ENCODE assay signal across 27 mouse cellular contexts in the genomic region with DNA sequence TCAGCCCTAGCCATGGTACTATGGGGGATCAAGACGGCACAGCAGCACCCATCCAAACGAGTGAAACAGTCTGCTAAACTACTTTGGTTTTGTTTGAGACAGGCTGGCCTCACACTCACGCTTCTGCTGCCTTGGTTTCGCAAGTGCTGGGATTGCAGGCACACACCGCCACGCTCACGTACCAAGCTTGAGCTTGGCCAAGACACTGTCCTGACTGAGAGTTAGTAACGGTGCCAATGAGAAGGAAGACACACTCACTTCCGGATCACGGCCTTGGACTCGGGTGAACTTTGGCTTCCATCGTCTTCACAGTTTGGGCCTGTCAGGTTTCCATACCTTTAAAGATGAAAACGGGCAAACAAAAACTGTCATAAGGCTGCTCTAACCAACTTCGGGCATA.
DNase-seq lines count a peak whose midpoint lies in the region; ATAC-seq and TF ChIP-seq lines count a peak whose summit lies in the region.
"Had no signal": no experiment of that assay in that cellular context is flagged by ENCODE, and none has a peak within 500 bp of the region (broad histone marks: within the 10 kb centered on the region; RNA-seq: fewer than 3 reads in every experiment).

No protein-coding gene starts in this region.

- 67% methylated on average over 14 of the region's 14 CpGs for WGBS in kidney, adult 2 months
- 75% methylated on average over 14 of the region's 14 CpGs for WGBS in lung, embryonic 16.5 days

- H3K4me2 ChIP-seq in lung, embryonic 16.5 days (ENCODE audit: low read depth, low read length), result no peak overlapping the region
- H3K4me2 ChIP-seq: forebrain, embryonic 13.5 days; heart, embryonic 12.5 days; heart, embryonic 15.5 days; hindbrain, embryonic 13.5 days had no signal

- H3K9ac ChIP-seq in lung, embryonic 16.5 days (ENCODE audit: low read length), result no peak overlapping the region
- H3K9ac ChIP-seq: forebrain, embryonic 13.5 days; heart, embryonic 12.5 days; heart, embryonic 15.5 days; hindbrain, embryonic 13.5 days had no signal

- H3K9me3 ChIP-seq in lung, embryonic 16.5 days (ENCODE audit: control insufficient read depth, low read length), result no peaks in the 10 kb centered on the region
- H3K9me3 ChIP-seq: forebrain, embryonic 10.5 days; forebrain, embryonic 13.5 days; heart, embryonic 12.5 days; heart, embryonic 15.5 days; hindbrain, embryonic 10.5 days; hindbrain, embryonic 13.5 days had no signal

- peak; percentile 19; the same call in 1 of the 2 replicates for ATAC-seq in lung, embryonic 16.5 days (ENCODE audit: low read depth)
- ATAC-seq in granulocyte monocyte progenitor cell, adult 5-6 weeks (replicated peaks; ENCODE audit: poor library complexity, severe bottlenecking), result peak; percentile 69
- ATAC-seq: activated CD4-positive, CD25-positive, alpha-beta regulatory T cell, adult 4 months; CD4-positive, CD25-positive, alpha-beta regulatory T cell, adult 4 months; forebrain, embryonic 13.5 days; forebrain, embryonic 16.5 days; hindbrain, embryonic 16.5 days had no signal

- no peak overlapping the region for H3K27ac ChIP-seq in kidney, adult 2 months (ENCODE audit: insufficient read depth, low read depth, low read length)
- H3K27ac ChIP-seq in lung, embryonic 16.5 days (ENCODE audit: low read length), result peak overlapping the region; percentile 37; the same call in 1 of the 2 replicates
- H3K27ac ChIP-seq: forebrain, embryonic 10.5 days; forebrain, embryonic 13.5 days; heart, embryonic 15.5 days; hindbrain, embryonic 10.5 days; hindbrain, embryonic 13.5 days had no signal

- no peaks in the 10 kb centered on the region; the same call in 1 of the 2 replicates for H3K36me3 ChIP-seq in kidney, adult 2 months (ENCODE audit: control insufficient read depth, insufficient read depth, low read length)
- H3K36me3 ChIP-seq in lung, embryonic 16.5 days (ENCODE audit: control insufficient read depth, insufficient read depth, low read length), result no peaks in the 10 kb centered on the region; the same call in 1 of the 2 replicates
- H3K36me3 ChIP-seq: hindbrain, embryonic 13.5 days had no signal

- no peak overlapping the region for H3K4me3 ChIP-seq in kidney, adult 2 months (ENCODE audit: insufficient read depth, low read depth, low read length)
- no peak overlapping the region for H3K4me3 ChIP-seq in lung, embryonic 16.5 days (ENCODE audit: low read length)
- H3K4me3 ChIP-seq: forebrain, embryonic 10.5 days; forebrain, embryonic 13.5 days; heart, embryonic 12.5 days; heart, embryonic 15.5 days; hindbrain, embryonic 10.5 days; hindbrain, embryonic 13.5 days had no signal

- no peak for TF ChIP-seq POLR2A in kidney, adult 2 months (IDR thresholded peaks at IDR 0.05; ENCODE audit: low read depth, low read length)

- H3K4me1 ChIP-seq in kidney, adult 2 months (ENCODE audit: control insufficient read depth, insufficient read depth, low read length), result peaks cover 33% of the 10 kb centered on the region
- H3K4me1 ChIP-seq in lung, embryonic 16.5 days (replicated peaks; ENCODE audit: control insufficient read depth, insufficient read depth, low read length), result peaks cover 36% of the 10 kb centered on the region

- no peak for TF ChIP-seq CTCF in kidney, adult 2 months (conservative IDR thresholded peaks at IDR 0.05; ENCODE audit: insufficient read depth, insufficient read length, low read depth, low read length)

- no peaks in the 10 kb centered on the region for H3K27me3 ChIP-seq in kidney, adult 2 months (replicated peaks; ENCODE audit: control insufficient read depth, insufficient read depth, low read length)
- no peaks in the 10 kb centered on the region for H3K27me3 ChIP-seq in lung, embryonic 16.5 days (ENCODE audit: control insufficient read depth, insufficient read depth, low read depth, low read length)
- H3K27me3 ChIP-seq: heart, embryonic 12.5 days; heart, embryonic 15.5 days; hindbrain, embryonic 13.5 days had no signal

- DNase-seq in kidney, adult 2 months, result peak; percentile 56
- no peak for DNase-seq in kidney, adult 8-10 months
- no peak for DNase-seq in lung, postnatal 10 days
- peak; percentile 58 for DNase-seq in adipocyte (ENCODE audit: low spot score)
- no peak for DNase-seq in cerebellum, adult 11 months
- DNase-seq in Muller cell, postnatal 12 days (ENCODE audit: inconsistent ontology term), result no peak
- DNase-seq: adrenal gland, postnatal 25 days; cerebellum, adult 18-20 months; cerebellum, adult 9-10 months; cerebellum, postnatal 14 days; gastrocnemius, postnatal 10 days; gastrocnemius, postnatal 36 days; heart, adult 11 months; heart, postnatal 10 days; heart, postnatal 36 days had no signal

Comparison
In these comparisons a context has a peak if more than half of its experiments do, and no peak if none do; other contexts are left out.
1. DNase-seq: peak in kidney, adult 2 months (single experiment) and adipocyte (single experiment); none in kidney, adult 8-10 months (0 of 2), lung, postnatal 10 days (single experiment), cerebellum, adult 11 months (single experiment) and Muller cell, postnatal 12 days (single experiment).